Mouse (Mus musculus) cerebellum, postnatal 4 days (tissue): Measurements from ENCODE around the gene Gpx2.

Experiments used
- DNase-seq, 2 experiments: peaks; one replicate each; pipeline ENCODE4 v3.0.0; 2022; ENCODE audit warnings: low spot score in 2 of 2, mixed read lengths in 1 of 2

Gpx2 gene

GRCm38 (mm10) chr12:76765354-76765851 lies 30.0 kb downstream of the Gpx2 start, which contains the start of the genes Churc1 and Fntb:
Churc1 (plus strand) TSS chr12:76765538.
Fntb (plus strand) TSS chr12:76765589.
- peak; percentile 58 to 82 for DNase-seq

GRCm38 (mm10) chr12:76752652-76753318 lies 42.6 kb downstream of the Gpx2 start:
- peak in 1 of 2 experiments; percentile 47 for DNase-seq

- no peak for DNase-seq
These were observed 44.4 kb downstream of the Gpx2 start for GRCm38 (mm10) chr12:76750866-76751459.
